Mouse (Mus musculus): Measurements from ENCODE around the gene Tatdn3. TPM values are rescaled to one million over a fixed set of nuclear protein-coding genes. Genes with fewer than 3 reads are reported as not detected.

Gene Tatdn3
- total and polyA plus RNA-seq, 2 experiments from 2014 or later: 14.7 to 21.5 TPM

- H3K27ac ChIP-seq (ENCODE audit: low read depth, low read length): no peak overlapping the region
- DNase-seq (ENCODE audit: low spot score) (peak; percentile 12), ATAC-seq (ENCODE audit: low FRiP score) (no peak)
These were observed 16.4 kb downstream of the Tatdn3 start for GRCm38 (mm10) chr1:191046231-191046824.

GRCm38 (mm10) chr1:191045264-191045663, 17.5 kb downstream of the Tatdn3 start:
- TF ChIP-seq CTCF (IDR thresholded peaks at IDR 0.05): no peak
- DNase-seq (ENCODE audit: low spot score): no peak
- Histone ChIP-seq H3K27ac (ENCODE audit: low read depth, low read length) (no peak overlapping the region), H3K9ac (replicated peaks; ENCODE audit: low read length, poor library complexity, severe bottlenecking) (no peak overlapping the region), H3K4me3 (ENCODE audit: low read depth, low read length) (no peak overlapping the region), H3K4me1 (ENCODE audit: insufficient read depth, low read length) (no peaks in the 10 kb centered on the region), H3K9me3 (ENCODE audit: low read length) (no peaks in the 10 kb centered on the region), H3K27me3 (ENCODE audit: insufficient read depth, low read length) (no peaks in the 10 kb centered on the region), H3K4me2 (ENCODE audit: low read depth, low read length, poor library complexity, severe bottlenecking) (no peak overlapping the region), H3K36me3 (ENCODE audit: insufficient read depth, low read length) (no peaks in the 10 kb centered on the region)
- WGBS: 95% methylated on average over 2 of the region's 2 CpGs
- no peak for ATAC-seq (ENCODE audit: low FRiP score)

More at GRCm38 (mm10) chr1:191046231-191046824, 16.4 kb downstream of the Tatdn3 start:
- no peak overlapping the region for H3K4me3 ChIP-seq (ENCODE audit: low read depth, low read length)
- 59% methylated on average over 7 of the region's 7 CpGs for WGBS
- no peaks in the 10 kb centered on the region for H3K27me3 ChIP-seq (ENCODE audit: insufficient read depth, low read length)
- no peaks in the 10 kb centered on the region for H3K4me1 ChIP-seq (ENCODE audit: insufficient read depth, low read length)
- TF ChIP-seq CTCF (IDR thresholded peaks at IDR 0.05): no peak
- H3K9ac ChIP-seq (replicated peaks; ENCODE audit: low read length, poor library complexity, severe bottlenecking): no peak overlapping the region
- no peaks in the 10 kb centered on the region for H3K9me3 ChIP-seq (ENCODE audit: low read length)
- H3K36me3 ChIP-seq (ENCODE audit: insufficient read depth, low read length): no peaks in the 10 kb centered on the region
- H3K4me2 ChIP-seq (ENCODE audit: low read depth, low read length, poor library complexity, severe bottlenecking): no peak overlapping the region

DNA sequence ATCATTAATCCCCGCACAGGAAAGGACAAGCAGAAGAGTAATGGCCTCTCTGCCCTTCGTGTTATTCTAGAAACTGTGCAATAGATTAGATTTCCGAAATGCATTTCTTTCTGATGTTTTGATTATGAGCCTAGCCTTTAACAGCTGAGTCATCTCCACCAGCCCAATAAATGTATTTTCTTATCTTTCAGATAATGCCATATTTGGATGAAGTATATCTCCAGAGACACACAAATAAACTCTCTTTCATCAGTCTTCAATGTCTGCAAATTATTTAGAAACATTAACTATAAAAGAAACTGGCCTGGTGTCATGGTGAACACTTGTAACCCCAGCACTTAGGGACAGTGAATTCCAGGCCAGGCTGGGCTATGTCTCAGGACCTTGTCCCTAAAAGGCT, 20.0 kb downstream of the Tatdn3 start:
- Histone ChIP-seq H3K27ac (ENCODE audit: low read depth, low read length) (no peak overlapping the region), H3K4me3 (ENCODE audit: low read depth, low read length) (no peak overlapping the region), H3K9me3 (ENCODE audit: low read length) (no peaks in the 10 kb centered on the region), H3K36me3 (ENCODE audit: insufficient read depth, low read length) (no peaks in the 10 kb centered on the region), H3K4me1 (ENCODE audit: insufficient read depth, low read length) (no peaks in the 10 kb centered on the region), H3K27me3 (ENCODE audit: insufficient read depth, low read length) (no peaks in the 10 kb centered on the region), H3K9ac (replicated peaks; ENCODE audit: low read length, poor library complexity, severe bottlenecking) (no peak overlapping the region), H3K4me2 (ENCODE audit: low read depth, low read length, poor library complexity, severe bottlenecking) (no peak overlapping the region)
- DNase-seq (ENCODE audit: low spot score) (no peak), ATAC-seq (ENCODE audit: low FRiP score) (no peak)
- 85% methylated on average over 3 of the region's 3 CpGs for WGBS
- TF ChIP-seq CTCF (IDR thresholded peaks at IDR 0.05): no peak

DNA sequence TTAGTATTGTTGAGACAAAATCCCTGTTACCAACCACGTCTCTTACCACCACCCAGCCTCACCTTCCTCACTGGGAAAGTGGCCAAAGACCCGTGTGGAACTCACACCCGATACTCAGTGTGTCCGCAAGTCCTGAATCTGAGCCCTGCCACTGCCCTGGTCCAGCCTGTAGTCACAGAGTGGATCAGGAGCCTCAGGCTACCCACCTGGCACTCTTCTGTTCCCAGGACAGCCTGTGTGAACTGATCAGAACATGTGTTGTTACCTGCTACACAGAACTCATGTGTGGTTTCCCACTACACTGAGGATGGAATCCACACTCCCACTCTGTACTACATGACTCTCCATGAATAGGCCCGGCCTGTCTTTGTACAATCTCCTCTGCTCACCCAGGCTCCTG, 20.6 kb downstream of the Tatdn3 start:
- no peak overlapping the region for H3K4me3 ChIP-seq (ENCODE audit: low read depth, low read length)
- H3K9ac ChIP-seq (replicated peaks; ENCODE audit: low read length, poor library complexity, severe bottlenecking): no peak overlapping the region
- no peak for TF ChIP-seq CTCF (IDR thresholded peaks at IDR 0.05)
- no peaks in the 10 kb centered on the region for H3K4me1 ChIP-seq (ENCODE audit: insufficient read depth, low read length)
- WGBS: 81% methylated on average over 5 of the region's 5 CpGs
- no peaks in the 10 kb centered on the region for H3K27me3 ChIP-seq (ENCODE audit: insufficient read depth, low read length)
- DNase-seq (ENCODE audit: low spot score) (no peak), ATAC-seq (ENCODE audit: low FRiP score) (no peak)
- no peaks in the 10 kb centered on the region for H3K9me3 ChIP-seq (ENCODE audit: low read length)
- no peaks in the 10 kb centered on the region for H3K36me3 ChIP-seq (ENCODE audit: insufficient read depth, low read length)
- H3K4me2 ChIP-seq (ENCODE audit: low read depth, low read length, poor library complexity, severe bottlenecking): no peak overlapping the region
- H3K27ac ChIP-seq (ENCODE audit: low read depth, low read length): no peak overlapping the region

GRCm38 (mm10) chr1:191041352-191041751, 21.4 kb downstream of the Tatdn3 start:
- H3K9ac ChIP-seq (replicated peaks; ENCODE audit: low read length, poor library complexity, severe bottlenecking): no peak overlapping the region
- no peaks in the 10 kb centered on the region for H3K9me3 ChIP-seq (ENCODE audit: low read length)
- H3K4me2 ChIP-seq (ENCODE audit: low read depth, low read length, poor library complexity, severe bottlenecking): no peak overlapping the region
- no peaks in the 10 kb centered on the region for H3K36me3 ChIP-seq (ENCODE audit: insufficient read depth, low read length)
- no peak for TF ChIP-seq CTCF (IDR thresholded peaks at IDR 0.05)
- H3K4me3 ChIP-seq (ENCODE audit: low read depth, low read length): no peak overlapping the region
- no peaks in the 10 kb centered on the region for H3K4me1 ChIP-seq (ENCODE audit: insufficient read depth, low read length)
- ATAC-seq (ENCODE audit: low FRiP score) (no peak), DNase-seq (ENCODE audit: low spot score) (no peak)
- no peak overlapping the region for H3K27ac ChIP-seq (ENCODE audit: low read depth, low read length)
- no peaks in the 10 kb centered on the region for H3K27me3 ChIP-seq (ENCODE audit: insufficient read depth, low read length)

DNA sequence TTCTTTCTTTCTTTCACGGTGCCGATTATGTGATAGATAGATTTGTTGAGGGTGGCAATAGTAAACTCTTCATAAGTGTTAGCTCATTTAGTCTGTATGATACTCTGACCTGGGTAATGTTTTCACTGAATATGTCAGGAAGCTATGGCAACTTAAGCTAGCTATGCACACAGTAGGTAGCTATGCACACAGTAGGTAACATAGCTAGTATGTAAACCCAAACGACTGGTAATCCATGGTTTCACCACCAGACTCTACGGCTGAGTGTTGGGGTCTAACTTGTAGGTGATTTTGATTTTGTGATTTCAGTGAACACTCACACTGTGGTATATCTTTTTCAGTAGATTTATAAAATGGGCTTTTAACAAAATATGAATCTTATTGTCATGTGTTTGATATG, 24.7 kb downstream of the Tatdn3 start:
- DNase-seq (ENCODE audit: low spot score): no peak
- TF ChIP-seq CTCF (IDR thresholded peaks at IDR 0.05): no peak

More for the DNA sequence above, 24.7 kb downstream of the Tatdn3 start:
- H3K27me3 ChIP-seq (ENCODE audit: insufficient read depth, low read length): no peaks in the 10 kb centered on the region
- WGBS: 94% methylated on average over 4 of the region's 4 CpGs
- H3K36me3 ChIP-seq (ENCODE audit: insufficient read depth, low read length): no peaks in the 10 kb centered on the region
- no peak overlapping the region for H3K27ac ChIP-seq (ENCODE audit: low read depth, low read length)
- H3K4me1 ChIP-seq (ENCODE audit: insufficient read depth, low read length): no peaks in the 10 kb centered on the region
- no peak overlapping the region for H3K4me2 ChIP-seq (ENCODE audit: low read depth, low read length, poor library complexity, severe bottlenecking)
- H3K4me3 ChIP-seq (ENCODE audit: low read depth, low read length): no peak overlapping the region
- no peak overlapping the region for H3K9ac ChIP-seq (replicated peaks; ENCODE audit: low read length, poor library complexity, severe bottlenecking)
- no peaks in the 10 kb centered on the region for H3K9me3 ChIP-seq (ENCODE audit: low read length)
- no peak for ATAC-seq (ENCODE audit: low FRiP score)

Measured in midbrain, postnatal 0 days (tissue).